Mouse (Mus musculus) forebrain, embryonic 16.5 days (tissue): ENCODE measurements around the gene Pde6h. TPM values are rescaled to one million over a fixed set of nuclear protein-coding genes. Genes with fewer than 3 reads are reported as not detected.

ENCODE experiments used
- ATAC-seq: fragments of 200-750 bp; cut with Nextera tagmentation; 2 replicates; pipeline ENCODE4 v1.8.0; 2017; ENCODE audit warnings: mild to moderate bottlenecking, moderate library complexity
- H3K27ac ChIP-seq: fragments of 300-500 bp; sonication (generic); 2 replicates; pipeline ENCODE4 v1.5.1; 2014; ENCODE audit warnings: low read length, control low read depth
- H3K27me3 ChIP-seq: fragments of 300-500 bp; sonication (generic); replicated peaks from 2 replicates; pipeline ENCODE4 v1.6.1; 2014; ENCODE audit warnings: low read length; ENCODE audit not compliant: control insufficient read depth, insufficient read depth
- H3K36me3 ChIP-seq: fragments of 300-500 bp; sonication (generic); 2 replicates; pipeline ENCODE4 v1.6.1; 2014; ENCODE audit not compliant: control insufficient read depth, insufficient read depth
- H3K4me1 ChIP-seq: fragments of 300-500 bp; sonication (generic); replicated peaks from 2 replicates; pipeline ENCODE4 v1.6.1; 2014; ENCODE audit warnings: low read length; ENCODE audit not compliant: control insufficient read depth, insufficient read depth
- H3K4me2 ChIP-seq: fragments of 300-500 bp; sonication (generic); 2 replicates; pipeline ENCODE4 v1.6.1; 2014; ENCODE audit warnings: mild to moderate bottlenecking, low read length, control low read depth
- H3K4me3 ChIP-seq: fragments of 300-500 bp; sonication (generic); replicated peaks from 2 replicates; pipeline ENCODE4 v1.5.1; 2014; ENCODE audit warnings: mild to moderate bottlenecking, low read length, control low read depth
- H3K9ac ChIP-seq: fragments of 300-500 bp; sonication (generic); replicated peaks from 2 replicates; pipeline ENCODE4 v1.6.1; 2014; ENCODE audit warnings: low read depth, low read length, control low read depth
- H3K9me3 ChIP-seq: fragments of 300-500 bp; sonication (generic); 2 replicates; pipeline ENCODE4 v1.6.1; 2016; ENCODE audit warnings: low read length; ENCODE audit not compliant: control insufficient read depth
- WGBS: fragments of 180-500 bp; shearing (Covaris S2); extraction: QIAGEN DNeasy Blood & Tissue Kit; methylation state at CpG from one replicate; pipeline ENCODE4 v1.1.7; 2014; 5-methylcytosine and 5-hydroxymethylcytosine counted together
- polyA plus RNA-seq: library from polyadenylated mRNA; unstranded; fragments of >200 nt; fragmentation: Nextera tagmentation; extraction: Ambion mirVana; gene quantifications from 2 replicates; pipeline ENCODE4 v1.2.1, GENCODE M21; 2015

Pde6h gene
- polyA plus RNA-seq, 1 experiment from 2014 or later = not detected

- no peaks in the 10 kb centered on the region for H3K27me3 ChIP-seq
- 72% methylated on average over 6 of the region's 6 CpGs for whole genome bisulfite sequencing
These were observed 90.7 kb downstream of the Pde6h start for GRCm38 (mm10) chr6:137014346-137014745.

DNA sequence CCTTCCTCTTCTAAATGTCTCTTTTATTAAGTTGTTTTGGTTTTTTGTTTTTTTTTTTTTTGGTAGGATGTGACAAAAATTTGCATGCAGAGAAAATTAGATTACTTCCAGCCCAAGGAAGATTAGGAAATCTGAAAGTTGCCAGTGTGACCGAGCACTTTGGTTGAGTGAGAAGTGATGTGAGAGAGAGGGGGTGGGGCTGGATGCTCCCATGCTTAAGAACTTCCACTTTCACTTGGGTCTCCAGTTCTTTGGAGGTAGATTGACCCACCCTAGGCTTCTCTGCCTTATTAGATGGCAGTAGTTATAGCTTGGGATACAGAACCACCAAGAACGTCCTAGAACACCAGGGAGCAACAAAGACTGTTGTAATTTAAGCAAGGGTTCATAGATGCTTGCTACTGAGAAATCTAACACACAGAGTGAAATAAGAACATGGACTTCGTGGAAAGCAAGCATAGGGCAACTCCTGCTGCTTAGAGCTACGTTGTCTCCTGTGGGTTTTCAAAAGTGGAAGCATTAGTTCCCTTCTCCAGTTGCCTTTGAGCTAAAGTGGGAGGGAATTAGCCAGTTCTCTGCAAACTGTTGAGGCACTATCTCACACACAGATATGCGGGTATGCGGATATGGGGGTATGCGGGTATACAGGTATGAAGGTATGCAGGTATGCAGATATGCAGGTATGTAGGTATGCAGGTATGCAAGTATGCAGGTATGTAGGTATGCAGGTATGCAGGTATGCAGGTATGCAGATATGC is 93.8 kb downstream of the Pde6h start:
- H3K4me3 ChIP-seq = no peak overlapping the region
- H3K27ac ChIP-seq = no peak overlapping the region
- ATAC-seq = no peak
- no peaks in the 10 kb centered on the region for H3K36me3 ChIP-seq
- 87% methylated on average over 7 of the region's 7 CpGs for WGBS
- H3K9me3 ChIP-seq = no peaks in the 10 kb centered on the region
- no peaks in the 10 kb centered on the region for H3K4me1 ChIP-seq
- no peaks in the 10 kb centered on the region for H3K27me3 ChIP-seq
- no peak overlapping the region for H3K4me2 ChIP-seq
- no peak overlapping the region for H3K9ac ChIP-seq

More at GRCm38 (mm10) chr6:137014346-137014745, 90.7 kb downstream of the Pde6h start:
- Histone ChIP-seq H3K4me3 (no peak overlapping the region), H3K4me1 (no peaks in the 10 kb centered on the region), H3K9me3 (no peaks in the 10 kb centered on the region), H3K27ac (no peak overlapping the region), H3K36me3 (no peaks in the 10 kb centered on the region), H3K9ac (no peak overlapping the region), H3K4me2 (no peak overlapping the region)
- no peak for ATAC-seq

Other genes starting within 250 kb of the Pde6h start
- 0.15 TPM in 1 of 2 replicates, not detected in the other for gene Gucy2c, start 142.1 kb upstream of the Pde6h start, polyA plus RNA-seq
- 0.62 and 0.81 TPM in 2 replicates for gene Hist4h4, start 119.4 kb upstream of the Pde6h start, polyA plus RNA-seq
- 107 and 113 TPM in 2 replicates for gene H2afj, start 115.6 kb upstream of the Pde6h start, polyA plus RNA-seq
- 1.0 and 1.4 TPM in 2 replicates for gene BC049715, start 96.2 kb upstream of the Pde6h start, polyA plus RNA-seq
- 79.2 and 82.3 TPM in 2 replicates for gene Wbp11, start 95.6 kb upstream of the Pde6h start, polyA plus RNA-seq
- gene Smco3, start 88.4 kb upstream of the Pde6h start, polyA plus RNA-seq = 0.54 and 0.91 TPM in 2 replicates
- 0.08 and 0.09 TPM in 2 replicates for gene Art4, start 66.1 kb upstream of the Pde6h start, polyA plus RNA-seq
- 8.2 and 22.7 TPM in 2 replicates for gene Mgp, start 48.0 kb upstream of the Pde6h start, polyA plus RNA-seq
- gene Erp27, start 1.7 kb upstream of the Pde6h start, polyA plus RNA-seq = 0.24 and 0.34 TPM in 2 replicates
- 18.5 and 20.6 TPM in 2 replicates for gene Arhgdib, start 18.1 kb downstream of the Pde6h start, polyA plus RNA-seq
- gene Rerg, start 246.7 kb downstream of the Pde6h start, polyA plus RNA-seq = 6.9 and 7.2 TPM in 2 replicates